Mouse (Mus musculus) hindbrain, embryonic 14.5 days (tissue): ENCODE results near the gene Strn4. TPM values are rescaled to one million over a fixed set of nuclear protein-coding genes. Genes with fewer than 3 reads are reported as not detected.

Source experiments
- ATAC-seq: fragments of 200-750 bp; cut with Nextera tagmentation; 2 replicates; pipeline ENCODE4 v1.8.0; 2017; ENCODE audit warnings: moderate number of reproducible peaks, mild to moderate bottlenecking, moderate TSS enrichment, moderate library complexity; ENCODE audit not compliant: low FRiP score
- DNase-seq: peaks from one replicate; pipeline ENCODE4 v3.0.0-alpha.2; 2015; ENCODE audit warnings: low spot score
- H3K27ac ChIP-seq: fragments of 300-500 bp; sonication (generic); 2 replicates; pipeline ENCODE4 v1.5.1; 2014; ENCODE audit warnings: mild to moderate bottlenecking, moderate library complexity
- H3K27me3 ChIP-seq: fragments of 300-500 bp; sonication (generic); 2 replicates; pipeline ENCODE4 v1.6.1; 2014; ENCODE audit warnings: mild to moderate bottlenecking, low read length, mixed read lengths; ENCODE audit not compliant: control insufficient read depth, insufficient read depth
- H3K36me3 ChIP-seq: fragments of 300-500 bp; sonication (generic); replicated peaks from 2 replicates; pipeline ENCODE4 v1.6.1; 2014; ENCODE audit not compliant: control insufficient read depth, insufficient read depth
- H3K4me1 ChIP-seq: fragments of 300-500 bp; sonication (generic); replicated peaks from 2 replicates; pipeline ENCODE4 v1.6.1; 2014; ENCODE audit warnings: antibody characterized with exemption, low read length, mixed read lengths; ENCODE audit not compliant: control insufficient read depth, insufficient read depth
- H3K4me2 ChIP-seq: fragments of 300-500 bp; sonication (generic); replicated peaks from 2 replicates; pipeline ENCODE4 v1.6.1; 2014; ENCODE audit warnings: mild to moderate bottlenecking, moderate library complexity
- H3K4me3 ChIP-seq: fragments of 300-500 bp; sonication (generic); replicated peaks from 2 replicates; pipeline ENCODE4 v1.5.1; 2014; ENCODE audit warnings: mild to moderate bottlenecking, low read length
- H3K9ac ChIP-seq: fragments of 300-500 bp; sonication (generic); 2 replicates; pipeline ENCODE4 v1.6.1; 2014
- H3K9me3 ChIP-seq: fragments of 300-500 bp; sonication (generic); 2 replicates; pipeline ENCODE4 v1.6.1; 2016; ENCODE audit warnings: low read length; ENCODE audit not compliant: control insufficient read depth
- WGBS: fragments of 180-500 bp; shearing (Covaris S2); extraction: QIAGEN DNeasy Blood & Tissue Kit; methylation state at CpG from one replicate; pipeline ENCODE4 v1.1.7; 2014; 5-methylcytosine and 5-hydroxymethylcytosine counted together
- polyA plus RNA-seq: library from polyadenylated mRNA; unstranded; fragments of >200 nt; fragmentation: Nextera tagmentation; extraction: Ambion mirVana; gene quantifications from 2 replicates; pipeline ENCODE4 v1.2.1, GENCODE M21; 2014

Strn4 gene
- polyA plus RNA-seq, 1 experiment from 2014 or later: 174 TPM

DNA sequence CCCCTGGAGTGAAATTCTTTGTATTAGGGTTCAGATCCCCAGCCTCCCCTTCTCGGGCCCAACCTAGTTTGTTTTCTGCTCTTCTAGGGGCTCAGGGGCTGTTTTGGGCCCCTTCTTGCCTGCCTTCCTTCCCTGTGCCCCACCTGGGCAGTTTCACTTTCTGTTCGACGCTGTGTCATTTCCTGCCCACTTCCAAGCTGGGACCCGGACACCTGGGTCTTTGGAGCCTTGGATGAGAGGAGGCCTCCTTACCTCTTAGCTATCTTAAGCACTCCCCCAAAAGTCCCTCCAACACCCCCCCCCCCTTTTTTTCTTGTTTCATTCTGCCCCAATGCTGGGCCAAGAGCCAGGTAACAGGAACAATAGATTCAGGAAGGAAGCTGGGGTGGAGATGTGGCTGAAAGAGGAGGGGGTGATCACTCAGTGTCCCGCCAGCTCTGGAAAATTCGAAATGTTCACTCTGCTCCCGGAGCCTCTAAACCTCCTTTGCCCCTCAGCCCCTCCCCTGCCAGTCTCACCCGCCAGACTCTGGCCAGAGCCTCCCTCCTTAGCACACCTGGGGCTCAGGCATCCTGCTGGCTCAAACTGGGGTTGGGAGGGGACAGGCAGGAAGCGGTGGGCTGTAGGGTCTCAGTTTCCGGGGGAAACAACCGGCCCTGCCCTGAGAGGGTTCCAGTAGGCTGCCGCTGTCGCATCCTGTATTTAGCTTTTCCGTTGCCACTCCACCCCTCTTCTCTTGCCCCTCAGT is 29.6 kb downstream of the Strn4 start:
- Histone ChIP-seq H3K9ac (peak overlapping the region; percentile 3; the same call in 1 of the 2 replicates), H3K4me3 (peak overlapping the region; percentile 47), H3K36me3 (peaks cover 28% of the 10 kb centered on the region), H3K27me3 (no peaks in the 10 kb centered on the region), H3K27ac (no peak overlapping the region), H3K4me2 (peak overlapping the region; percentile 92), H3K4me1 (peaks cover 19% of the 10 kb centered on the region), H3K9me3 (no peaks in the 10 kb centered on the region)
- 44% methylated on average over 14 of the region's 14 CpGs for WGBS
- ATAC-seq (no peak), DNase-seq (no peak)

- Histone ChIP-seq H3K4me2 (peak overlapping the region; percentile 92), H3K36me3 (peaks cover 25% of the 10 kb centered on the region), H3K9me3 (no peaks in the 10 kb centered on the region), H3K9ac (no peak overlapping the region), H3K27ac (no peak overlapping the region), H3K4me3 (peak overlapping the region; percentile 2; the same call in 1 of the 2 replicates), H3K27me3 (no peaks in the 10 kb centered on the region), H3K4me1 (peaks cover 19% of the 10 kb centered on the region)
- WGBS: 39% methylated on average over 10 of the region's 10 CpGs
- ATAC-seq: no peak
- no peak for DNase-seq
Measured at GRCm38 (mm10) chr7:16845820-16846167, 30.1 kb downstream of the Strn4 start.

DNA sequence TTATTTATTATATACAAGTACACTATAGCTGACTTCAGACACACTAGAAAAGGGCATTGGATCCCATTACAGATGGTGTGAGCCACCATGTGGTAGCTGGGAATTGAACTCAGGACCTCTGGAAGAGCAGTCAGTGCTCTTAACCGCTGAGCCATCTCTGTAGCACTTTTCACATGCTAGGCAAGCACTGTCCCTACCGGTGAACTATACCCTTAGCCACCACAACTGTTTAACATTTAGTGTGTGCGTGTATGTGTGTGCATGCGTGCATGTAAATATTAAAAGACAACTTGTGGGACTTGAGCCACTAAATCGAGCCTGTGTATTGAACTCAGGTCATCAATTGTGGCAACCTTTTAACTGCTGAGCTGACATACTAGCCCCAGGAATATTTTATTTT is 31.1 kb downstream of the Strn4 start:
- no peak overlapping the region for H3K4me2 ChIP-seq
- peaks cover 18% of the 10 kb centered on the region for H3K4me1 ChIP-seq
- H3K9me3 ChIP-seq: no peaks in the 10 kb centered on the region
- no peak for DNase-seq
- no peak for ATAC-seq
- no peak overlapping the region for H3K4me3 ChIP-seq
- no peaks in the 10 kb centered on the region for H3K27me3 ChIP-seq
- WGBS: 95% methylated on average over 5 of the region's 5 CpGs
- no peak overlapping the region for H3K27ac ChIP-seq
- H3K9ac ChIP-seq: no peak overlapping the region
- H3K36me3 ChIP-seq: peaks cover 21% of the 10 kb centered on the region

- Histone ChIP-seq H3K27ac (no peak overlapping the region), H3K4me2 (no peak overlapping the region), H3K9me3 (no peaks in the 10 kb centered on the region), H3K4me1 (peaks cover 13% of the 10 kb centered on the region; the same call in 1 of the 2 replicates), H3K4me3 (no peak overlapping the region), H3K36me3 (peaks cover 24% of the 10 kb centered on the region), H3K27me3 (no peaks in the 10 kb centered on the region), H3K9ac (no peak overlapping the region)
- DNase-seq: no peak
- 87% methylated on average over 19 of the region's 19 CpGs for WGBS
- no peak for ATAC-seq
Measured at GRCm38 (mm10) chr7:16847507-16847906, 31.8 kb downstream of the Strn4 start.

DNA sequence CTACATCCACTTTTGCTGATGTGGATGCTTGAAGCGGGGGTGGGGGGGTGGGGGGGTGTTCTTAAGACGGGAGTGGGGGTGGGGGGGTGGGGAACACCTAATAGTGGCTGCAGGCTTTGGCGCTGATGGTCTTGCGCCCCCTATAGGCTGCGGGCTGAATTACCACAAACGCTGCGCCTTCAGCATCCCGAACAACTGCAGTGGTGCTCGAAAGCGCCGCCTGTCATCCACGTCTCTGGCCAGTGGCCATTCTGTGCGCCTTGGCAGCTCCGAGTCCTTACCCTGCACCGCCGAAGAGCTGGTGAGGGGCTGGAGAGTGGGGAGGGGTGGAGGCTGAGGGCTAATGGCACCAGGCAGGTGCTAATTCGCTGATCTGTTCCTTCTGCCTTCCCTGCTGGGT is 32.9 kb downstream of the Strn4 start:
- H3K36me3 ChIP-seq: peaks cover 33% of the 10 kb centered on the region
- WGBS: 20% methylated on average over 16 of the region's 17 CpGs

DNA sequence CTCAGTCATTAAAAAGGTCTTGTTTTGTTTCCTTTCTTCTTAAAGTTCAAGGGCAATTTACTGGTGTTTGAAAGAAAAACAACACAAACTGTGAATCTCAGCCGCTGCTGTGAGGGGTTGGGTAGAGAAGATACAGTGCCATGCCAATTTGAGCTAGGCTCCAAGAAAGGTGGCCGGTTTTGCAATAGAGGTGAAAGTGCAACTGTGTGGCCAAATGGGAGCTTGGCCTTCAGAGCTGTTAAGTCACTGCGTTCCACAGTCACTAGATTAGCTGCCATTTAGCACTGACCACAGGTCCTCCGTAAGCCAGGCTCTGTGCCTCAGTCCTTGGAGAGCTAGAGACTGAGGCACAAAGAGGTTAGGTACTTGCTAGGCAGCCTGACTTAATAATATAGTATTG is 35.9 kb downstream of the Strn4 start:
- H3K36me3 ChIP-seq: peaks cover 62% of the 10 kb centered on the region
- WGBS: 94% methylated on average over 4 of the region's 4 CpGs
- H3K4me3 ChIP-seq: no peak overlapping the region

More for the DNA sequence above, 32.9 kb downstream of the Strn4 start:
- Histone ChIP-seq H3K9me3 (no peaks in the 10 kb centered on the region), H3K27ac (no peak overlapping the region), H3K4me2 (peak overlapping the region; percentile 7; the same call in 1 of the 2 replicates), H3K27me3 (no peaks in the 10 kb centered on the region), H3K4me3 (no peak overlapping the region), H3K9ac (no peak overlapping the region), H3K4me1 (peaks cover 9% of the 10 kb centered on the region; the same call in 1 of the 2 replicates)
- DNase-seq (peak; percentile 42), ATAC-seq (0 out of 2 replicates have a peak, but pooled peaks have one; percentile 12)

DNA sequence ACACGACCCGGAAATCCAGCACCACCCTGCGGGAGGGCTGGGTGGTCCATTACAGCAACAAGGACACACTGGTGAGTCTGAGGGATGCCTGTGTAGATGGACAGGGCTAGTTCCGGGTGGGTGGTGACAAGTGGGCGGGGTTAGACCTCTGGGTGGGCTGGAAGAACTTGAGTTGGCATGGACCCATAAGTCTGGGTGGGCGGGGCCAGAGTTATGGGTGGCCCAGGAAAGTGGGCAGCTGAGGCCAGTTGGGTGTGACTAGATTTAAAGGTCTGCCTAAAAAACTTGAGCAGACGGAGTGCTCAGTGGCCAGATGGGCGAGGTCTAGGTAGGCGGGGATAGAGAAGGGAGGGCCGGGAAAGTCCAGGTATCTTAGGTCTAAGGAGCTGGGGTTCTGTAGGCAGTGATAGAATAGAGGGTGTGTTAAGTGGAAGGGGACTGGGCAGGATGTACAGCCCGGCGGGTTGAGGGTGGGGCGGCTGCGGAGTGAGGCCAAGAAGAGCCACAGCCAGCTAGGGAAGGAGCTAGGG is 37.7 kb downstream of the Strn4 start:
- Histone ChIP-seq H3K4me1 (no peaks in the 10 kb centered on the region), H3K9ac (no peak overlapping the region), H3K9me3 (no peaks in the 10 kb centered on the region), H3K27ac (no peak overlapping the region), H3K27me3 (no peaks in the 10 kb centered on the region), H3K4me3 (no peak overlapping the region), H3K36me3 (peaks cover 76% of the 10 kb centered on the region), H3K4me2 (no peak overlapping the region)
- 88% methylated on average over 14 of the region's 14 CpGs for whole genome bisulfite sequencing
- no peak for DNase-seq
- no peak for ATAC-seq

More for the DNA sequence above, 35.9 kb downstream of the Strn4 start:
- no peak for DNase-seq
- no peak for ATAC-seq
- Histone ChIP-seq H3K4me2 (no peak overlapping the region), H3K27ac (no peak overlapping the region), H3K4me1 (no peaks in the 10 kb centered on the region), H3K9me3 (no peaks in the 10 kb centered on the region), H3K27me3 (no peaks in the 10 kb centered on the region), H3K9ac (no peak overlapping the region)

DNA sequence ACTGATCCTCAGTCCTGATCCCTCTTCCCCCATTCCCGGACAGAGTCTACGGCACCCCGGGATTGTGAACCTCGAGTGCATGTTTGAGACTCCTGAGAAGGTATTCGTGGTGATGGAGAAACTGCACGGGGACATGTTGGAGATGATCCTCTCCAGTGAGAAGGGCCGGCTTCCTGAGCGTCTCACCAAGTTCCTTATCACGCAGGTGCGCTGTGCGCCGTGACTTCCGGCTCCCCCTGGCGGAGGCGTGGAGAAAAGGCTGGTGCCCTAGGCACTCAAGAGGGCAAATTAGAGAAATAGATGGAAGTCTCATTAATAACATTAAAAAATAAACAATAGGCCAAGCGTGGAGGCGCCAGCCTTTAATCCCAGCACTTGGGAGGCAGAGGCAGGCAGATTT is 42.6 kb downstream of the Strn4 start:
- DNase-seq (peak; percentile 59), ATAC-seq (no peak)
- Histone ChIP-seq H3K9me3 (no peaks in the 10 kb centered on the region), H3K27me3 (no peaks in the 10 kb centered on the region), H3K9ac (no peak overlapping the region), H3K4me3 (no peak overlapping the region), H3K27ac (no peak overlapping the region), H3K4me1 (no peaks in the 10 kb centered on the region), H3K4me2 (no peak overlapping the region), H3K36me3 (peaks cover 59% of the 10 kb centered on the region)
- 15% methylated on average over 17 of the region's 17 CpGs for WGBS

DNA sequence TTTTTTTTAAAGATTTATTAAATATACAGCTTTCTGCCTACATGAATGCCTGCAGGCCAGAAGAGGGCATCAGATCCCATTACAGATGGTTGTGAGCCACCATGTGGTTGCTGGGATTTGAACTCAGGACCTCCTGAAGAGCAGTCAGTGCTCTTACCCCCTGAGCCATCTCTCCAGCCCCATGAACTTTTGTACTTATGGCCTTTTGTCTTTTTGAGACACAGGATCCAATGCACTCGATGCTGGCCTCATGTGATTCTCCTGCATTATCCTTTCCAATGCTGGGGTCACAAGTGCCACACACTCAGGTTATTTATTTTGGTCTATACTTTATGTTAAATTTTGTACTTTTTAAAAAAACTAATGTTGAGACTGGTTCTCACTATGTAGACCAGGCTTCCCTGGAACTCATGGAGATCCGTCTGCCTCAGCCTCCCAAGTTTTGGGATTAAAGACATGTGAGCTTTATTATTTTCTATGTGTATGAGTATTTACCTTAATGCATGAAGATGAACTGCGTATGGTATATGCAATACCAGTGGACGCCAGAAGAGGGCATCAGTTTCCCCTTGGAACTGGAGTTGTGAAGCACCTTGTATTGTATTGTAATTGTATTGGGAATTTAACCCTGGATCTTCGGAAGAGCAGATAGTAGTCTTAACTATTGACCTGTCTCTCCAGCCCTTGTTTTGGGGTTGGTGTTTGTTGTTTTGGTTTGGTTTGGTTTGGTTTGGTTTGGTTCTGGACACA is 44.4 kb downstream of the Strn4 start:
- Histone ChIP-seq H3K27ac (no peak overlapping the region), H3K4me3 (no peak overlapping the region), H3K4me1 (no peaks in the 10 kb centered on the region), H3K27me3 (no peaks in the 10 kb centered on the region), H3K4me2 (no peak overlapping the region), H3K9me3 (no peaks in the 10 kb centered on the region), H3K9ac (no peak overlapping the region), H3K36me3 (peaks cover 57% of the 10 kb centered on the region)
- ATAC-seq (no peak), DNase-seq (peak; percentile 79)
- WGBS: 40% methylated on average over 5 of the region's 5 CpGs
